ENCODE assay signal across 8 mouse cellular contexts in genomic region chr6:34862791-34863403, GRCm38 (mm10). TPM values are rescaled to one million over a fixed set of nuclear protein-coding genes. Genes with fewer than 3 reads are reported as not detected.
A peak's percentile ranks its signal among the peaks of the same experiment; 100 is the strongest.
DNase-seq lines count a peak whose midpoint lies in the region; ATAC-seq and TF ChIP-seq lines count a peak whose summit lies in the region.

Gene Tmem140, plus strand, starts transcription at chr6:34863146.

- peak within 1 kb of the TSS; percentile 16 for H3K4me3 ChIP-seq in C2C12 (ENCODE audit: insufficient read depth, poor library complexity, severe bottlenecking)

- H3K79me3 ChIP-seq in C2C12 (ENCODE audit: low read depth): no peaks in the 10 kb centered on the region

- H3K27me3 ChIP-seq in C2C12 (ENCODE audit: control insufficient read depth, insufficient read depth, insufficient read length): no peaks in the 10 kb centered on the region

- H3K36me3 ChIP-seq in C2C12 (ENCODE audit: control insufficient read depth, insufficient read depth): no peaks in the 10 kb centered on the region

- TF ChIP-seq CTCF in C2C12 (IDR thresholded peaks at IDR 0.05; ENCODE audit: control insufficient read depth, insufficient read depth, insufficient read length): no peak

- ATAC-seq in granulocyte monocyte progenitor cell, adult 5-6 weeks (replicated peaks; ENCODE audit: poor library complexity, severe bottlenecking): peak; percentile 52

- H3K79me2 ChIP-seq in C2C12 (ENCODE audit: control insufficient read depth, insufficient read depth): no peaks in the 10 kb centered on the region

- peak; percentile 64 to 90 for DNase-seq in adrenal gland, adult (ENCODE audit: inconsistent age in 2 of 2, low spot score in 1 of 2)
- peak; percentile 87 for DNase-seq in kidney, adult 9 months
- peak; percentile 55 to 58 for DNase-seq in lung, postnatal 4 days
- DNase-seq in thymus, postnatal 4 days: peak; percentile 65
- no peak for DNase-seq in embryo, embryonic 9.5 days (ENCODE audit: extremely low spot score)
- DNase-seq in ovary, adult 18-20 months (ENCODE audit: low spot score): no peak

- peak within 1 kb of the TSS; percentile 63 for H3ac ChIP-seq in C2C12 (ENCODE audit: control insufficient read depth, insufficient read length, low read depth)

TF ChIP-seq in C2C12, 6 proteins besides CTCF, POLR2A, EP300 and RAD21:
- peak; percentile 14 for TF ChIP-seq USF1 (IDR thresholded peaks at IDR 0.05; ENCODE audit: low read depth)
- no peak for TF ChIP-seq FOSL1 (IDR thresholded peaks at IDR 0.05; ENCODE audit: insufficient read depth, low read length, poor library complexity, severe bottlenecking)
TF ChIP-seq in C2C12: peak in this region for 1.

RNA-seq across cellular contexts. Expression of gene Tmem140, which starts in this region (rescaled TPM):
- 1.5 TPM for polyA plus RNA-seq in C2C12 (2012; fragmentation: generic; extraction: Trizol)
- 0.23 and 1.9 TPM in 2 replicates for total RNA-seq in granulocyte monocyte progenitor cell, adult 5-6 weeks (2014; fragmentation: Nextera tagmentation)
- 0.26 and 0.82 TPM in 2 replicates for total RNA-seq in granulocyte monocyte progenitor cell, adult 5-6 weeks (2017)

Comparison
In these comparisons a context has a peak if more than half of its experiments do, and no peak if none do; other contexts are left out.
1. DNase-seq: peak in adrenal gland, adult (2 of 2), kidney, adult 9 months (single experiment), lung, postnatal 4 days (2 of 2) and thymus, postnatal 4 days (single experiment); none in embryo, embryonic 9.5 days (single experiment) and ovary, adult 18-20 months (single experiment).